Mouse (Mus musculus): ENCODE measurements at regions not wholly inside any gene's neighbourhood (a gene's known extent, or its start where the extent isn't known, plus 50 kb on each side); places are given as distances from the start of the nearest gene placed in this dataset.

GRCm38 (mm10) chr1:190495741-190496520 lies 325.4 kb upstream of the Prox1 start:
- no peak for DNase-seq
- Histone ChIP-seq H3K27ac (replicated peaks; ENCODE audit: low read depth, low read length) (no peak overlapping the region), H3K27me3 (ENCODE audit: control insufficient read depth, insufficient read depth, low read length) (no peaks in the 10 kb centered on the region), H3K4me2 (ENCODE audit: low read length) (no peak overlapping the region), H3K9ac (replicated peaks; ENCODE audit: low read length) (no peak overlapping the region), H3K36me3 (ENCODE audit: control insufficient read depth, insufficient read depth, low read length) (no peaks in the 10 kb centered on the region), H3K9me3 (ENCODE audit: control insufficient read depth, low read length) (no peaks in the 10 kb centered on the region), H3K4me3 (replicated peaks; ENCODE audit: low read depth, low read length) (no peak overlapping the region), H3K4me1 (ENCODE audit: control insufficient read depth, insufficient read depth, low read length) (no peaks in the 10 kb centered on the region)
- ATAC-seq (ENCODE audit: low FRiP score, low TSS enrichment) = no peak
- 70% methylated on average over 10 of the region's 10 CpGs for WGBS

- Histone ChIP-seq H3K9ac (replicated peaks; ENCODE audit: low read length) (no peak overlapping the region), H3K4me1 (ENCODE audit: control insufficient read depth, insufficient read depth, low read length) (no peaks in the 10 kb centered on the region), H3K4me3 (replicated peaks; ENCODE audit: low read depth, low read length) (no peak overlapping the region), H3K4me2 (ENCODE audit: low read length) (no peak overlapping the region), H3K9me3 (ENCODE audit: control insufficient read depth, low read length) (no peaks in the 10 kb centered on the region), H3K27me3 (ENCODE audit: control insufficient read depth, insufficient read depth, low read length) (no peaks in the 10 kb centered on the region), H3K36me3 (ENCODE audit: control insufficient read depth, insufficient read depth, low read length) (no peaks in the 10 kb centered on the region), H3K27ac (replicated peaks; ENCODE audit: low read depth, low read length) (no peak overlapping the region)
- DNase-seq = no peak
- WGBS = 80% methylated on average over 7 of the region's 7 CpGs
- no peak for ATAC-seq (ENCODE audit: low FRiP score, low TSS enrichment)
Measured at GRCm38 (mm10) chr1:190486551-190487104, 316.1 kb upstream of the Prox1 start.

GRCm38 (mm10) chr1:190483366-190483765 lies 312.9 kb upstream of the Prox1 start:
- Histone ChIP-seq H3K36me3 (ENCODE audit: control insufficient read depth, insufficient read depth, low read length) (no peaks in the 10 kb centered on the region), H3K4me1 (ENCODE audit: control insufficient read depth, insufficient read depth, low read length) (no peaks in the 10 kb centered on the region), H3K4me2 (ENCODE audit: low read length) (no peak overlapping the region), H3K4me3 (replicated peaks; ENCODE audit: low read depth, low read length) (no peak overlapping the region), H3K9ac (replicated peaks; ENCODE audit: low read length) (no peak overlapping the region), H3K9me3 (ENCODE audit: control insufficient read depth, low read length) (no peaks in the 10 kb centered on the region), H3K27ac (replicated peaks; ENCODE audit: low read depth, low read length) (no peak overlapping the region), H3K27me3 (ENCODE audit: control insufficient read depth, insufficient read depth, low read length) (no peaks in the 10 kb centered on the region)
- ATAC-seq (ENCODE audit: low FRiP score, low TSS enrichment) (no peak), DNase-seq (no peak)
- WGBS = 91% methylated on average over 13 of the region's 13 CpGs

- WGBS = 83% methylated on average over 11 of the region's 11 CpGs
- no peak overlapping the region for H3K27ac ChIP-seq (replicated peaks; ENCODE audit: low read depth, low read length)
- DNase-seq (no peak), ATAC-seq (ENCODE audit: low FRiP score, low TSS enrichment) (no peak)
- H3K4me2 ChIP-seq (ENCODE audit: low read length) = no peak overlapping the region
- H3K9ac ChIP-seq (replicated peaks; ENCODE audit: low read length) = no peak overlapping the region
- H3K4me3 ChIP-seq (replicated peaks; ENCODE audit: low read depth, low read length) = no peak overlapping the region
- no peaks in the 10 kb centered on the region for H3K36me3 ChIP-seq (ENCODE audit: control insufficient read depth, insufficient read depth, low read length)
- no peaks in the 10 kb centered on the region for H3K27me3 ChIP-seq (ENCODE audit: control insufficient read depth, insufficient read depth, low read length)
- H3K4me1 ChIP-seq (ENCODE audit: control insufficient read depth, insufficient read depth, low read length) = no peaks in the 10 kb centered on the region
- no peaks in the 10 kb centered on the region for H3K9me3 ChIP-seq (ENCODE audit: control insufficient read depth, low read length)
Measured at GRCm38 (mm10) chr1:190481071-190481470, 310.6 kb upstream of the Prox1 start.

- ATAC-seq (ENCODE audit: low FRiP score, low TSS enrichment) (no peak), DNase-seq (no peak)
- Histone ChIP-seq H3K27me3 (ENCODE audit: control insufficient read depth, insufficient read depth, low read length) (no peaks in the 10 kb centered on the region), H3K9me3 (ENCODE audit: control insufficient read depth, low read length) (no peaks in the 10 kb centered on the region), H3K36me3 (ENCODE audit: control insufficient read depth, insufficient read depth, low read length) (no peaks in the 10 kb centered on the region), H3K4me2 (ENCODE audit: low read length) (no peak overlapping the region), H3K9ac (replicated peaks; ENCODE audit: low read length) (no peak overlapping the region), H3K4me1 (ENCODE audit: control insufficient read depth, insufficient read depth, low read length) (no peaks in the 10 kb centered on the region), H3K27ac (replicated peaks; ENCODE audit: low read depth, low read length) (no peak overlapping the region), H3K4me3 (replicated peaks; ENCODE audit: low read depth, low read length) (no peak overlapping the region)
- WGBS = 58% methylated on average over 9 of the region's 9 CpGs
Measured at GRCm38 (mm10) chr1:190480601-190481000, 310.1 kb upstream of the Prox1 start.

GRCm38 (mm10) chr1:190472761-190473160 lies 302.2 kb upstream of the Prox1 start:
- Histone ChIP-seq H3K4me1 (ENCODE audit: control insufficient read depth, insufficient read depth, low read length) (no peaks in the 10 kb centered on the region), H3K4me2 (ENCODE audit: low read length) (no peak overlapping the region), H3K27me3 (ENCODE audit: control insufficient read depth, insufficient read depth, low read length) (no peaks in the 10 kb centered on the region), H3K9me3 (ENCODE audit: control insufficient read depth, low read length) (no peaks in the 10 kb centered on the region), H3K36me3 (ENCODE audit: control insufficient read depth, insufficient read depth, low read length) (no peaks in the 10 kb centered on the region), H3K9ac (replicated peaks; ENCODE audit: low read length) (no peak overlapping the region), H3K27ac (replicated peaks; ENCODE audit: low read depth, low read length) (no peak overlapping the region), H3K4me3 (replicated peaks; ENCODE audit: low read depth, low read length) (no peak overlapping the region)
- DNase-seq (no peak), ATAC-seq (ENCODE audit: low FRiP score, low TSS enrichment) (no peak)
- 90% methylated on average over 8 of the region's 8 CpGs for WGBS

- DNase-seq (no peak), ATAC-seq (ENCODE audit: low FRiP score, low TSS enrichment) (no peak)
- H3K27me3 ChIP-seq (ENCODE audit: control insufficient read depth, insufficient read depth, low read length) = no peaks in the 10 kb centered on the region
- H3K4me3 ChIP-seq (replicated peaks; ENCODE audit: low read depth, low read length) = no peak overlapping the region
- H3K4me2 ChIP-seq (ENCODE audit: low read length) = no peak overlapping the region
- H3K36me3 ChIP-seq (ENCODE audit: control insufficient read depth, insufficient read depth, low read length) = no peaks in the 10 kb centered on the region
- H3K9ac ChIP-seq (replicated peaks; ENCODE audit: low read length) = no peak overlapping the region
- 79% methylated on average over 9 of the region's 9 CpGs for WGBS
- H3K4me1 ChIP-seq (ENCODE audit: control insufficient read depth, insufficient read depth, low read length) = no peaks in the 10 kb centered on the region
- H3K27ac ChIP-seq (replicated peaks; ENCODE audit: low read depth, low read length) = no peak overlapping the region
- H3K9me3 ChIP-seq (ENCODE audit: control insufficient read depth, low read length) = no peaks in the 10 kb centered on the region
Measured at GRCm38 (mm10) chr1:190470336-190470735, 299.8 kb upstream of the Prox1 start.

GRCm38 (mm10) chr1:190457541-190458061 lies 287.1 kb upstream of the Prox1 start:
- Histone ChIP-seq H3K27me3 (ENCODE audit: control insufficient read depth, insufficient read depth, low read length) (0 out of 2 replicates have a peak, but pooled peaks cover 3% of the 10 kb centered on the region), H3K27ac (replicated peaks; ENCODE audit: low read depth, low read length) (peak overlapping the region; percentile 69), H3K9me3 (ENCODE audit: control insufficient read depth, low read length) (no peaks in the 10 kb centered on the region), H3K4me1 (ENCODE audit: control insufficient read depth, insufficient read depth, low read length) (peaks cover 10% of the 10 kb centered on the region), H3K4me3 (replicated peaks; ENCODE audit: low read depth, low read length) (no peak overlapping the region), H3K36me3 (ENCODE audit: control insufficient read depth, insufficient read depth, low read length) (no peaks in the 10 kb centered on the region), H3K4me2 (ENCODE audit: low read length) (0 out of 2 replicates have a peak overlapping the region, but pooled peaks have one; percentile 11), H3K9ac (replicated peaks; ENCODE audit: low read length) (peak overlapping the region; percentile 32; the same call in 1 of the 2 replicates)
- DNase-seq (peak; percentile 67), ATAC-seq (ENCODE audit: low FRiP score, low TSS enrichment) (peak; percentile 63; the same call in 1 of the 2 replicates)
- 17% methylated on average over 12 of the region's 12 CpGs for WGBS

- Histone ChIP-seq H3K9ac (replicated peaks; ENCODE audit: low read length) (no peak overlapping the region), H3K36me3 (ENCODE audit: control insufficient read depth, insufficient read depth, low read length) (no peaks in the 10 kb centered on the region), H3K4me3 (replicated peaks; ENCODE audit: low read depth, low read length) (no peak overlapping the region), H3K4me1 (ENCODE audit: control insufficient read depth, insufficient read depth, low read length) (peaks cover 10% of the 10 kb centered on the region), H3K27ac (replicated peaks; ENCODE audit: low read depth, low read length) (no peak overlapping the region), H3K4me2 (ENCODE audit: low read length) (no peak overlapping the region), H3K27me3 (ENCODE audit: control insufficient read depth, insufficient read depth, low read length) (0 out of 2 replicates have a peak, but pooled peaks cover 3% of the 10 kb centered on the region), H3K9me3 (ENCODE audit: control insufficient read depth, low read length) (no peaks in the 10 kb centered on the region)
- ATAC-seq (ENCODE audit: low FRiP score, low TSS enrichment) = no peak
- 54% methylated on average over 10 of the region's 10 CpGs for WGBS
- no peak for DNase-seq
Measured at GRCm38 (mm10) chr1:190453549-190453948, 283.0 kb upstream of the Prox1 start.
